Mouse (Mus musculus) midbrain, postnatal 0 days (tissue): Measurements from ENCODE around the gene Colgalt2. TPM values are rescaled to one million over a fixed set of nuclear protein-coding genes. Genes with fewer than 3 reads are reported as not detected.

Experiments used
- ATAC-seq: fragments of 200-750 bp; cut with Nextera tagmentation; 2 replicates; pipeline ENCODE4 v1.8.0; 2017; ENCODE audit warnings: moderate number of reproducible peaks, mild to moderate bottlenecking, moderate TSS enrichment, moderate library complexity; ENCODE audit not compliant: low FRiP score
- DNase-seq: peaks from one replicate; pipeline ENCODE4 v3.0.0-alpha.2; 2015; ENCODE audit warnings: low spot score
- H3K27ac ChIP-seq: fragments of 300-500 bp; sonication (generic); 2 replicates; pipeline ENCODE4 v1.5.1; 2014; ENCODE audit warnings: low read depth, mild to moderate bottlenecking, low read length, mixed read lengths
- H3K27me3 ChIP-seq: fragments of 300-500 bp; sonication (generic); 2 replicates; pipeline ENCODE4 v1.6.1; 2014; ENCODE audit warnings: low read length, control low read depth, mixed read lengths; ENCODE audit not compliant: insufficient read depth
- H3K36me3 ChIP-seq: fragments of 300-500 bp; sonication (generic); 2 replicates; pipeline ENCODE4 v1.6.1; 2014; ENCODE audit warnings: low read length, control low read depth, mixed read lengths; ENCODE audit not compliant: insufficient read depth
- H3K4me1 ChIP-seq: fragments of 300-500 bp; sonication (generic); 2 replicates; pipeline ENCODE4 v1.6.1; 2014; ENCODE audit warnings: mild to moderate bottlenecking, control low read depth, antibody characterized with exemption, low read length, mixed read lengths; ENCODE audit not compliant: insufficient read depth
- H3K4me2 ChIP-seq: fragments of 300-500 bp; sonication (generic); 2 replicates; pipeline ENCODE4 v1.6.1; 2014; ENCODE audit warnings: low read depth, mild to moderate bottlenecking, low read length, mixed read lengths; ENCODE audit not compliant: poor library complexity, severe bottlenecking
- H3K4me3 ChIP-seq: fragments of 300-500 bp; sonication (generic); 2 replicates; pipeline ENCODE4 v1.5.1; 2014; ENCODE audit warnings: low read depth, mild to moderate bottlenecking, low read length, moderate library complexity
- H3K9ac ChIP-seq: fragments of 300-500 bp; sonication (generic); replicated peaks from 2 replicates; pipeline ENCODE4 v1.6.1; 2014; ENCODE audit warnings: mild to moderate bottlenecking, low read length, moderate library complexity, mixed read lengths; ENCODE audit not compliant: poor library complexity, severe bottlenecking
- H3K9me3 ChIP-seq: fragments of 300-500 bp; sonication (generic); 2 replicates; pipeline ENCODE4 v1.6.1; 2016; ENCODE audit warnings: low read length, control low read depth
- CTCF ChIP-seq: IDR thresholded peaks from 2 replicates; pipeline ENCODE4 v1.5.1; 2016; ENCODE audit warnings: antibody characterized with exemption, mild to moderate bottlenecking
- WGBS: fragments of 180-500 bp; shearing (Covaris S2); extraction: QIAGEN DNeasy Blood & Tissue Kit; methylation state at CpG from one replicate; pipeline ENCODE4 v1.1.7; 2014; 5-methylcytosine and 5-hydroxymethylcytosine counted together
- polyA plus RNA-seq: library from polyadenylated mRNA; unstranded; fragments of >200 nt; fragmentation: Nextera tagmentation; extraction: Ambion mirVana; gene quantifications from 2 replicates; pipeline ENCODE4 v1.2.1, GENCODE M21; 2015
- total RNA-seq: library from RNA; depleted of rRNA; stranded (reverse); fragments of >200 nt; gene quantifications from 2 replicates; pipeline ENCODE4 v1.2.3, GENCODE M21; 2014

Colgalt2 gene
- total and polyA plus RNA-seq, 2 experiments from 2014 or later: 5.3 to 14.2 TPM

GRCm38 (mm10) chr1:152398708-152399107, 922 bp upstream of the Colgalt2 start:
- WGBS: 86% methylated on average over 1 of the region's 1 CpGs
- no peak for DNase-seq
- Histone ChIP-seq H3K4me2 (no peak overlapping the region), H3K4me1 (no peaks in the 10 kb centered on the region), H3K4me3 (no peak overlapping the region), H3K27ac (no peak overlapping the region), H3K9ac (no peak overlapping the region), H3K36me3 (no peaks in the 10 kb centered on the region), H3K9me3 (no peaks in the 10 kb centered on the region), H3K27me3 (peaks cover 3% of the 10 kb centered on the region; the same call in 1 of the 2 replicates)
- no peak for TF ChIP-seq CTCF
- ATAC-seq: no peak

GRCm38 (mm10) chr1:152400556-152401540, 1.2 kb downstream of the Colgalt2 start:
- WGBS: 12% methylated on average over 14 of the region's 14 CpGs
- no peaks in the 10 kb centered on the region for H3K9me3 ChIP-seq
- H3K4me3 ChIP-seq: peak overlapping the region; percentile 72
- peak overlapping the region; percentile 70 for H3K9ac ChIP-seq
- peak; percentile 21 for DNase-seq
- H3K4me2 ChIP-seq: peak overlapping the region; percentile 96
- H3K27me3 ChIP-seq: peaks cover 3% of the 10 kb centered on the region; the same call in 1 of the 2 replicates
- no peaks in the 10 kb centered on the region for H3K36me3 ChIP-seq
- ATAC-seq: peak; percentile 49; the same call in 1 of the 2 replicates
- H3K27ac ChIP-seq: peak overlapping the region; percentile 43; the same call in 1 of the 2 replicates
- no peak for TF ChIP-seq CTCF
- H3K4me1 ChIP-seq: no peaks in the 10 kb centered on the region

GRCm38 (mm10) chr1:152407021-152407946, 7.7 kb downstream of the Colgalt2 start:
- Histone ChIP-seq H3K4me2 (peak overlapping the region; percentile 13; the same call in 1 of the 2 replicates), H3K4me1 (0 out of 2 replicates have a peak, but pooled peaks cover 5% of the 10 kb centered on the region), H3K9me3 (peaks cover 2% of the 10 kb centered on the region), H3K27ac (no peak overlapping the region), H3K4me3 (no peak overlapping the region), H3K36me3 (no peaks in the 10 kb centered on the region), H3K9ac (no peak overlapping the region), H3K27me3 (no peaks in the 10 kb centered on the region)
- DNase-seq: peak; percentile 12
- no peak for TF ChIP-seq CTCF
- ATAC-seq: no peak
- 52% methylated on average over 22 of the region's 22 CpGs for WGBS

- no peak for ATAC-seq
- DNase-seq: peak; percentile 30
- WGBS: 75% methylated on average over 4 of the region's 4 CpGs
- H3K36me3 ChIP-seq: no peaks in the 10 kb centered on the region
- H3K9ac ChIP-seq: no peak overlapping the region
- H3K9me3 ChIP-seq: peaks cover 5% of the 10 kb centered on the region
- no peak for TF ChIP-seq CTCF
- H3K4me3 ChIP-seq: no peak overlapping the region
- H3K27me3 ChIP-seq: no peaks in the 10 kb centered on the region
- H3K27ac ChIP-seq: no peak overlapping the region
- 0 out of 2 replicates have a peak, but pooled peaks cover 5% of the 10 kb centered on the region for H3K4me1 ChIP-seq
- no peak overlapping the region for H3K4me2 ChIP-seq
Observed at GRCm38 (mm10) chr1:152409356-152409755, 9.7 kb downstream of the Colgalt2 start.

GRCm38 (mm10) chr1:152410657-152411056, 11.0 kb downstream of the Colgalt2 start:
- no peak for TF ChIP-seq CTCF
- H3K4me1 ChIP-seq: 0 out of 2 replicates have a peak, but pooled peaks cover 5% of the 10 kb centered on the region
- 68% methylated on average over 3 of the region's 3 CpGs for WGBS
- ATAC-seq (no peak), DNase-seq (peak; percentile 71)
- H3K9ac ChIP-seq: no peak overlapping the region
- peaks cover 5% of the 10 kb centered on the region for H3K9me3 ChIP-seq
- H3K4me2 ChIP-seq: no peak overlapping the region
- no peaks in the 10 kb centered on the region for H3K27me3 ChIP-seq
- H3K36me3 ChIP-seq: no peaks in the 10 kb centered on the region
- no peak overlapping the region for H3K4me3 ChIP-seq
- no peak overlapping the region for H3K27ac ChIP-seq
